Mouse (Mus musculus) gastrocnemius, postnatal 25 days (tissue): ENCODE measurements around the gene Ly6g6c. TPM values are rescaled to one million over a fixed set of nuclear protein-coding genes. Genes with fewer than 3 reads are reported as not detected.
"Not testable (repeated sequence)": the region's sequence is repeated elsewhere in the genome, so short reads cannot be mapped to it uniquely, and the experiment has no call there.

Source experiments
- DNase-seq: peaks from one replicate; pipeline ENCODE4 v3.0.0; 2022
- total RNA-seq, 2 experiments: library from RNA; stranded (reverse); gene quantifications; 1 replicate in 1 of 2; 2 replicates in 1 of 2; pipeline ENCODE4 v1.2.3; 2021

The Ly6g6c gene
- total RNA-seq, 2 experiments from 2014 or later, result not detected

- no peak for DNase-seq
Observed at GRCm38 (mm10) chr17:35031272-35031671, 33.9 kb upstream of the Ly6g6c start.

- no peak for DNase-seq
Observed at GRCm38 (mm10) chr17:35031880-35032279, 33.3 kb upstream of the Ly6g6c start.

GRCm38 (mm10) chr17:35032323-35032870 is 32.8 kb upstream of the Ly6g6c start:
- no peak for DNase-seq

- not testable (repeated sequence) for DNase-seq
Observed at GRCm38 (mm10) chr17:35033703-35034102, 31.5 kb upstream of the Ly6g6c start.

- no peak for DNase-seq
Observed at GRCm38 (mm10) chr17:35034896-35035295, 30.3 kb upstream of the Ly6g6c start.

GRCm38 (mm10) chr17:35039121-35039873 is 25.9 kb upstream of the Ly6g6c start:
- no peak for DNase-seq

GRCm38 (mm10) chr17:35043794-35044193 is 21.4 kb upstream of the Ly6g6c start:
- no peak for DNase-seq

- no peak for DNase-seq
Observed at GRCm38 (mm10) chr17:35044904-35045806, 20.0 kb upstream of the Ly6g6c start.

- no peak for DNase-seq
Observed at GRCm38 (mm10) chr17:35045807-35046680, 19.1 kb upstream of the Ly6g6c start.

GRCm38 (mm10) chr17:35046681-35047455 is 18.3 kb upstream of the Ly6g6c start, which contains the start of gene Msh5:
Gene Msh5 (minus strand): TSS chr17:35046745.
- DNase-seq, result peak; percentile 98

GRCm38 (mm10) chr17:35047688-35048087 is 17.5 kb upstream of the Ly6g6c start:
- no peak for DNase-seq

- DNase-seq, result peak; percentile 34
Observed at GRCm38 (mm10) chr17:35048149-35048931, 16.8 kb upstream of the Ly6g6c start.

GRCm38 (mm10) chr17:35048932-35049440 is 16.2 kb upstream of the Ly6g6c start:
- DNase-seq, result no peak

- DNase-seq, result peak; percentile 58
Observed at GRCm38 (mm10) chr17:35049561-35050016, 15.6 kb upstream of the Ly6g6c start, which contains the start of gene Clic1. Gene Clic1 (plus strand): TSS chr17:35049966.

- peak; percentile 80 for DNase-seq
Observed at GRCm38 (mm10) chr17:35050126-35050750, 14.9 kb upstream of the Ly6g6c start.

GRCm38 (mm10) chr17:35051156-35052086 is 13.8 kb upstream of the Ly6g6c start:
- DNase-seq, result peak; percentile 72

GRCm38 (mm10) chr17:35052271-35052798 is 12.9 kb upstream of the Ly6g6c start:
- DNase-seq, result no peak
